Mouse (Mus musculus): ENCODE results near the gene Pradc1. TPM values are rescaled to one million over a fixed set of nuclear protein-coding genes. Genes with fewer than 3 reads are reported as not detected.
"Not testable (repeated sequence)": the region's sequence is repeated elsewhere in the genome, so short reads cannot be mapped to it uniquely, and the experiment has no call there.

The Pradc1 gene
- polyA plus RNA-seq, 1 experiment from 2014 or later = 31.4 TPM

DNA sequence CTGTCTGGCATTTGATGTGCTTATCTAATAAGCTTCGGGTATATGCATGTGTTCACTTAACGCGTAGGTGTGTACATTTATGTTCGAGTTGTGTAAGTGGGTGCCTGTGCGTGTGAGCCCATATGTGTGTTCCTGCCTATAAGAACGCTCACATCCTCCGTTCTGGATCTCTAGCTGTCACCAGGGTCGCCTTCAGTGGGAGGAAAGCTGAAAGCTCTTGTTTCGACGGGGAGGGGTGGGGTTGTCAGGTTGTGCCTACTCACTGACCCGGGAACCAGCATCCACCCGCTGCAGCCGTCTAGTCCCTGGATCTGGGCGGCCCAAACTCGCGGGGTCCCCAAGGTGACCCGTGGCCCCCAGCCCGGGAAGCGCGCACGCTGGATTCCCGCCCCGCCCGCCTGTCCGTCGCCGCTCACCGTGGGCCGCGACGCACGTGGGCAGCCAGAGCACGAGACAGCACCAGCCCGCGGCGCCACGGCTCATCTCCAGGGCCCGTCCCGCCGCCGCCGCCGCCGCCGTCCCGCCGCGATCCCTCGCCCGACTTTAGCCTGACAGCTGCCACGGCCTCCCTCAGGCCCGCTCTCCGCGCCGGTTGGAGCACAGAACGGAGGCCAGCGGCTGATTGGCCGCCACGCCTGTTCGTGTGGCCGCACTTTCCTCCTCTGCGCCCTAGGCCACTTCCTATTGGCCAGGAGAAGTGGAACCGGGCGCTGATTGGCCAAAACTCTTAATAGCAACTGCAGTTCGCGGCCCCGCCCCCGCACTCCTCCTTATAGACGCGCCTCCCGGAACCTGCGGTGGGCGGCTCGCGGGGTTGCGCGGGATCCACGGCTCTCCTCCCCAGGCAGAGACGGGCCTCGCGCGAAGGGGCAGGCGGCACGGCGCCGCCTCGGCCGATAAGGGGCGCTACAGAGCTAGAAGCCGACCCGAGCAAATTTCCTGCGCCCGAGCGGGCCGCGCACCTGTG lies 790 bp downstream of the Pradc1 start, which contains the start of gene Cct7:
Gene Cct7 (plus strand): TSS at position 818 of the 967 bp plus-strand sequence.
- Histone ChIP-seq H3K4me2 (peak within 1 kb of the TSS; percentile 94), H3K36me3 (peaks cover 21% of the 10 kb centered on the region), H3K9me3 (no peaks in the 10 kb centered on the region), H3K4me3 (replicated peaks) (peak within 1 kb of the TSS; percentile 76), H3K4me1 (replicated peaks) (peaks cover 24% of the 10 kb centered on the region), H3K27ac (peak within 1 kb of the TSS; percentile 92), H3K27me3 (no peaks in the 10 kb centered on the region), H3K9ac (replicated peaks) (peak within 1 kb of the TSS; percentile 88)
- 3% methylated on average over 91 of the region's 96 CpGs for WGBS
- peak; percentile 94 for ATAC-seq (ENCODE audit: insufficient number of reproducible peaks, insufficient read depth, low FRiP score, low TSS enrichment, low read depth)

- 64% methylated on average over 1 of the region's 1 CpGs for WGBS
- not testable (repeated sequence) for ATAC-seq (ENCODE audit: insufficient number of reproducible peaks, insufficient read depth, low FRiP score, low TSS enrichment, low read depth); H3K27ac ChIP-seq; H3K27me3 ChIP-seq; H3K9me3 ChIP-seq
- H3K4me3 ChIP-seq (replicated peaks) = peak overlapping the region; percentile 76; the same call in 1 of the 2 replicates
- peaks cover 23% of the 10 kb centered on the region for H3K4me1 ChIP-seq (replicated peaks)
- H3K36me3 ChIP-seq = peaks cover 27% of the 10 kb centered on the region
- H3K9ac ChIP-seq (replicated peaks) = peak overlapping the region; percentile 71; the same call in 1 of the 2 replicates
- peak overlapping the region; percentile 94 for H3K4me2 ChIP-seq
Measured at GRCm38 (mm10) chr6:85450140-85450539, 1.6 kb downstream of the Pradc1 start.

DNA sequence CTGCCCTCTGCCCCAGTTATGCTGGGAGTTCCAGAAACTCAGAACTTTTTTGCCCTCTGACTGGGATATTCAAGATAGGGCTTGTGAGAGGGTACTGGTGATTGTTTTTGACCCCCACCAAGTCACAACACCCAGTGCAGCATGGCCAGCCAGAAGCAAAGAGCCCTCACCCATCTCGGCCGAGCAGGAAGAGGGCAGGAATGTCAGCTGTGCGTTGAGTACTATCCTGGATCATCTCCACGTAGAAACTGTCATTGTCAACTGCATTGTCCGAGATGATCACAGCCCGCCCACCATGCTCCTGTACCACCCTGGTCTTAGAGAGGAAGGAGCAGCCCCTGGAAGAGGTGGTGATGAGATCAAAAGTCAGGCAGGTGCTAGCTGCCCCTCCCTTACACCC lies 4.4 kb downstream of the Pradc1 start:
- 84% methylated on average over 6 of the region's 6 CpGs for WGBS
- no peak for ATAC-seq (ENCODE audit: insufficient number of reproducible peaks, insufficient read depth, low FRiP score, low TSS enrichment, low read depth)
- H3K4me1 ChIP-seq (replicated peaks) = no peaks in the 10 kb centered on the region
- no peak overlapping the region for H3K27ac ChIP-seq
- H3K4me2 ChIP-seq = no peak overlapping the region
- H3K4me3 ChIP-seq (replicated peaks) = no peak overlapping the region
- no peaks in the 10 kb centered on the region for H3K27me3 ChIP-seq
- no peak overlapping the region for H3K9ac ChIP-seq (replicated peaks)
- peaks cover 46% of the 10 kb centered on the region for H3K36me3 ChIP-seq
- no peaks in the 10 kb centered on the region for H3K9me3 ChIP-seq

DNA sequence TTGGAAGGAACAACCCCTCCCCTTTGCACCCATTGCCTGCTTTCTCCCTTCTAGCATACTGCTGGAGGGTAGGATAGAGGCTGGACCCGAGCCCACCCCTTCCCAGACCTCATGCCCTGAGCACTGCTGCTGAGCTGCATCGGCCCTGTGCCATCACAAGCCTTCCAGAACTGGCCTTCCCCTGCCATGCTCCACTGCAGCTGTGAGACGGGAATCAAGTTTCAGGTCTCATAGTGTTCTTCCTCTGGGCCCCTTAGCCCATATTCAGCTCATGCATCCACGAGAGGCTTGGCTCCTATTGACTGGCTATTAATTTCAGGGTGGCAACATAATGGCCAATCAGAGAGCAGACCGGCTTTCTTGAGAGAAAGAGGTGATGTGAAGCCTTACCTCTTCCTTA lies 6.5 kb downstream of the Pradc1 start:
- no peak overlapping the region for H3K4me3 ChIP-seq (replicated peaks)
- 0 out of 2 replicates have a peak overlapping the region, but pooled peaks have one; percentile 9 for H3K9ac ChIP-seq (replicated peaks)
- no peak overlapping the region for H3K27ac ChIP-seq
- H3K4me2 ChIP-seq = no peak overlapping the region
- peaks cover 67% of the 10 kb centered on the region for H3K36me3 ChIP-seq
- H3K4me1 ChIP-seq (replicated peaks) = no peaks in the 10 kb centered on the region
- ATAC-seq (ENCODE audit: insufficient number of reproducible peaks, insufficient read depth, low FRiP score, low TSS enrichment, low read depth) = no peak
- no peaks in the 10 kb centered on the region for H3K27me3 ChIP-seq
- 83% methylated on average over 5 of the region's 5 CpGs for WGBS
- no peaks in the 10 kb centered on the region for H3K9me3 ChIP-seq

- Histone ChIP-seq H3K9me3 (no peaks in the 10 kb centered on the region), H3K27ac (no peak overlapping the region), H3K36me3 (peaks cover 76% of the 10 kb centered on the region), H3K9ac (replicated peaks) (no peak overlapping the region), H3K4me2 (no peak overlapping the region), H3K27me3 (no peaks in the 10 kb centered on the region), H3K4me1 (replicated peaks) (no peaks in the 10 kb centered on the region), H3K4me3 (replicated peaks) (no peak overlapping the region)
- no peak for ATAC-seq (ENCODE audit: insufficient number of reproducible peaks, insufficient read depth, low FRiP score, low TSS enrichment, low read depth)
- 87% methylated on average over 8 of the region's 8 CpGs for WGBS
Measured at GRCm38 (mm10) chr6:85444266-85444965, 7.4 kb downstream of the Pradc1 start.

DNA sequence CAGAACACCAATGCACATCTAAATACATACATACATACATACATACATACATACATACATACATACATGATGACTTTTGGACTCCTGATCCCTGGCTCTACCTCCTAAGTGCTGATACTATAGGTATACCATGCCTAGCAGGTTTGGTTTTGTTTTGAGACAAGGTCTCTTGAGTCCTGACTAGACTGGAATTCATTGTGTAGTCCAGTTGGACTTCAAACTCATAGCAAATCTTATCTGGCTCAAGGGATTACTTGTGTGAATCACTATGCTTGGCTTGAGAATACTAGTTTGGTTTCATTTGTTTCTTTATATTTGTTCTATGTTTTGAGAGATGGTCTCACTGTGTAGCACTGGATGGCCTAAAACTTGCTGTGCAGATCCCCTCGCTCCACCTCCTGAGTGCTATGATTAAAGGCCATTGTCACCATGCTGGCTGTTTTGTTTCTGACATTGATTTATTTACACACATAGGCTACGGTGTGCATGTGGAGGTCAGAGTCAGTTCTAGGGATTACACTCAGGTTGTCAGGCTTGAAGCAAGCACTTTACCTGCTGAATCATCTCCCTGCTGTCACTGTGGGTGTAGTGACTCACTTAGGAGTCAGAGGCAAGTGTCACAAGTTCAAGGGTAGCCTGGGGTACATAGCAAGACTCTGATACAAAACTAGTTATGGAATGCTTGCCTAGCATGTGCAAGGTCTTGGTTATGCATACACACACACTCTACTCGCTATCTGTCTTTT lies 8.1 kb downstream of the Pradc1 start:
- 87% methylated on average over 3 of the region's 3 CpGs for WGBS
- Histone ChIP-seq H3K4me2 (no peak overlapping the region), H3K9me3 (no peaks in the 10 kb centered on the region), H3K4me3 (replicated peaks) (no peak overlapping the region), H3K4me1 (replicated peaks) (no peaks in the 10 kb centered on the region), H3K27ac (no peak overlapping the region), H3K9ac (replicated peaks) (no peak overlapping the region), H3K36me3 (peaks cover 83% of the 10 kb centered on the region), H3K27me3 (no peaks in the 10 kb centered on the region)
- no peak for ATAC-seq (ENCODE audit: insufficient number of reproducible peaks, insufficient read depth, low FRiP score, low TSS enrichment, low read depth)

- Histone ChIP-seq H3K9me3 (no peaks in the 10 kb centered on the region), H3K4me2 (no peak overlapping the region), H3K36me3 (peaks cover 82% of the 10 kb centered on the region), H3K27ac (no peak overlapping the region), H3K4me1 (replicated peaks) (0 out of 2 replicates have a peak, but pooled peaks cover 4% of the 10 kb centered on the region), H3K4me3 (replicated peaks) (no peak overlapping the region), H3K27me3 (no peaks in the 10 kb centered on the region), H3K9ac (replicated peaks) (no peak overlapping the region)
- ATAC-seq (ENCODE audit: insufficient number of reproducible peaks, insufficient read depth, low FRiP score, low TSS enrichment, low read depth) = no peak
- 89% methylated on average over 4 of the region's 4 CpGs for WGBS
Measured at GRCm38 (mm10) chr6:85441142-85441541, 10.6 kb downstream of the Pradc1 start.

DNA sequence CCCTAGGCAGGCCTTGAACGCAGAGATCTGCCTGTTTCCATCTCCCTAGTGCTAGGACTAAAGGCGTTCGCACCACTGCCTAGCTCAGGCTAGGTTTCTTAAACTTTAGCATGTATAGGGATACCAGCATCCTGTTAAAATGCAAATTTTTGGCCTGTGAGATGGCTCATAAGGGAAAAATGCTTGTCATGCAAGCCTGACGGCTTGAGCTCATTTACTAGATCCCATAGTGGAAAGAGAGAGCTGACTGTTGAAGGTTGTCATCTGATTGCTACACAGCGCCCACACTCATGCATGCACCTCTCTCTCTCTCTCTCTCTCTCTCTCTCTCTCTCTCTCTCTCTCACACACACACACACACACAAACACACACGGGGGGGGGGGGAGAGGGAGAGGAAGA lies 15.1 kb downstream of the Pradc1 start:
- no peak overlapping the region for H3K4me2 ChIP-seq
- H3K27me3 ChIP-seq = no peaks in the 10 kb centered on the region
- ATAC-seq (ENCODE audit: insufficient number of reproducible peaks, insufficient read depth, low FRiP score, low TSS enrichment, low read depth) = no peak
- no peaks in the 10 kb centered on the region for H3K9me3 ChIP-seq
- no peak overlapping the region for H3K27ac ChIP-seq
- H3K4me1 ChIP-seq (replicated peaks) = peaks cover 4% of the 10 kb centered on the region; the same call in 1 of the 2 replicates
- H3K4me3 ChIP-seq (replicated peaks) = no peak overlapping the region
- no peak overlapping the region for H3K9ac ChIP-seq (replicated peaks)
- H3K36me3 ChIP-seq = peaks cover 38% of the 10 kb centered on the region
- 88% methylated on average over 5 of the region's 6 CpGs for WGBS

DNA sequence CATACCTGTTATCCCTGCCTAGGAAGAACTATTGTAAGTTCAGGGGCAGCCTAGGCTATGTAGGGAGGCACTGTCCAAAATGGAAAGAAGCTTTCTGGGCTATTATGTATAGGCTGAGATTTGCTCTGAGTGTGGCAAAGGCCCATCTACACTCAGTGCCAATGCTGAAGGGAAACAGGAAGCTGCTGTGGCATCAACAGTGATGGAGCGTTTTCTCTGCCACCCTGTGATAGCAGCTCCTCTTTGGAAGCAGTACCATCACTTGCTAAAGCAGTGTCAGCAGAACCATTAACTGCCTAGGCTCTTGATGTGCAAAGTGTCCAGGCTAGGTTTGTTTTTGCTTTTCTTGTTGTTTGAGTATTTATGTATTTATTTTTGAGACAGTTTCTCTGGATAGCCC lies 15.6 kb downstream of the Pradc1 start:
- Histone ChIP-seq H3K27me3 (no peaks in the 10 kb centered on the region), H3K9ac (replicated peaks) (no peak overlapping the region), H3K4me1 (replicated peaks) (peaks cover 4% of the 10 kb centered on the region; the same call in 1 of the 2 replicates), H3K27ac (no peak overlapping the region), H3K36me3 (peaks cover 34% of the 10 kb centered on the region), H3K4me3 (replicated peaks) (no peak overlapping the region), H3K4me2 (no peak overlapping the region), H3K9me3 (no peaks in the 10 kb centered on the region)
- ATAC-seq (ENCODE audit: insufficient number of reproducible peaks, insufficient read depth, low FRiP score, low TSS enrichment, low read depth) = no peak
- WGBS = 85% methylated on average over 1 of the region's 1 CpGs

DNA sequence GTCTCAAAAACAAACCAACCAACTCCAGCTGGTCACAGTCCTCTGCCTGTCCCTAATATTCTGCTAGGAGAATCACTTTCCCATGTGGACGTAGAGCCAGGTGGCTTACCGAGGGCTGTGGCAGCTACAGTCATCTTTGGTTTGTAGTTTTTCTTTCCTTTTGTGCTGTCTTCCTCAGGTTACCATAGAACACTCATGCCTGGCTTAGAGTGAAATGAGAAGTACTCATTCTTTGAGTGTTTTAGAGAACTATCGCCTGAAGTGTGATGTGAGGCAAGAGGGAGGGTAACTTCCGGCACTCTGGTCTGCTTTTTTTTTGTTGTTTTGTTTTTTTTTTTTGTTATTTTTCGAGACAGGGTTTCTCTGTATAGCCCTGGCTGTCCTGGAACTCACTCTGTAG lies 17.9 kb downstream of the Pradc1 start:
- no peak for ATAC-seq (ENCODE audit: insufficient number of reproducible peaks, insufficient read depth, low FRiP score, low TSS enrichment, low read depth)
- peaks cover 4% of the 10 kb centered on the region; the same call in 1 of the 2 replicates for H3K4me1 ChIP-seq (replicated peaks)
- H3K9ac ChIP-seq (replicated peaks) = no peak overlapping the region
- H3K36me3 ChIP-seq = peaks cover 10% of the 10 kb centered on the region
- no peaks in the 10 kb centered on the region for H3K27me3 ChIP-seq
- H3K27ac ChIP-seq = no peak overlapping the region
- H3K9me3 ChIP-seq = no peaks in the 10 kb centered on the region
- WGBS = 83% methylated on average over 5 of the region's 5 CpGs
- H3K4me2 ChIP-seq = no peak overlapping the region
- H3K4me3 ChIP-seq (replicated peaks) = no peak overlapping the region

Data from limb, embryonic 12.5 days (tissue).